Mouse (Mus musculus): Measurements from ENCODE around the gene Mettl25. TPM values are rescaled to one million over a fixed set of nuclear protein-coding genes. Genes with fewer than 3 reads are reported as not detected.
A peak's percentile ranks its signal among the peaks of the same experiment; 100 is the strongest.

Mettl25 gene
- 9.4 and 12.0 TPM in 2 replicates for polyA plus RNA-seq (2015; fragmentation: Nextera tagmentation; extraction: Ambion mirVana)

DNA sequence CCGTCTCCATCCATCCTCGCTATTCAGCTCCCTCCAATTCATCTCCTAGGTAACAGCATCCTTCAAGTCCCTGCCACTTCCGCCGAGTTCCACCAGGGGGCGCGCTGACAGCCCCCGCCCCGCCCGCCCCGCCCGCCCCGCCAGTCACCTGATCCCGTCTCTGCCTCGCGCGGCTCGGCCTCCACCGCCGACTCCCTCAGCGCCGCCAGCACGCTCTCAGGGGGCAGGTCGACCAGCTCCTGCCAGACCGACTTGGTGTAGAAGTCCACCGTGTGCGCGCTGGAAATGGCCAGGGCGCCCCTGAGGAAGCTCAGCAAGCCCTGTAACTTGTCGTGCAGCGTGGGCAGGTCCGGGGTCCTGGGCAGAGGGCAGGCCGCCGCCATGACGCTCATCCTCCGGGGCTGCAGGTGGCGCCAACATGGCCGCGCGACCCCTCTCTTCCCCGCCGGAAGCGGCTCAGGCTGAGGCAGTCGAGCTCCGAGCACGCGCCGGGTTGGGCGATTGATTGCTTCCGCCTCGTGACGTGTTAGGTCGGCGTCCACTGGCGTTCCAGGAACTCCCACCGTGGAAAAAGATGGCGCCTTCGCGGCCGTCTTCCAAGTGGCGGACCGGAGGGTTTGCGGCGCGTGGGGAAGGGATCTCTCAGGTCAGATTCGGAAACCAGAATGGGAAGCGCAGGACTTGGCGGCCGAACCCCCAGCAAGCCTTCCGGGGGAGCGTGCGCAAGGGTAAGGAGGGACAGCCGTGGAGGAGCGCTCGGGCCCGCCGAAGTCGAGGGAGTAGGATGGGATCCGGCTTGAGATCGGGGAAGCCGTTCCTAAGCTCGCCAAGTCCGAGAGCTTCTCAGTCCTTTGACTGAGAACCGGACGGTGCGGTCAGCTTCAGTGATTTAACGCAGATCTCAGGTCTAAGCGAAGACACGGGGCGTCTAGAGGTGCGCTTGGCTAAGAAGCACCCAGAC lies at the start of gene Mettl25, which contains the start of gene Ccdc59:
Gene Mettl25 (minus strand): TSS at position 453 of the 961 bp plus-strand sequence.
Gene Ccdc59 (plus strand): TSS at position 140 of the 961 bp plus-strand sequence.
- Histone ChIP-seq H3K27me3 (no peaks in the 10 kb centered on the region), H3K36me3 (peaks cover 33% of the 10 kb centered on the region), H3K4me2 (replicated peaks) (peak within 1 kb of the TSS; percentile 50), H3K4me1 (peaks cover 9% of the 10 kb centered on the region), H3K9ac (peak within 1 kb of the TSS; percentile 77), H3K4me3 (replicated peaks) (peak within 1 kb of the TSS; percentile 89), H3K27ac (replicated peaks) (peak within 1 kb of the TSS; percentile 91), H3K9me3 (replicated peaks) (no peaks in the 10 kb centered on the region)
- ATAC-seq (ENCODE audit: insufficient number of reproducible peaks, low FRiP score, low TSS enrichment, low read depth), result peak; percentile 98
- WGBS, result under 1% methylated on average over 90 of the region's 90 CpGs

DNA sequence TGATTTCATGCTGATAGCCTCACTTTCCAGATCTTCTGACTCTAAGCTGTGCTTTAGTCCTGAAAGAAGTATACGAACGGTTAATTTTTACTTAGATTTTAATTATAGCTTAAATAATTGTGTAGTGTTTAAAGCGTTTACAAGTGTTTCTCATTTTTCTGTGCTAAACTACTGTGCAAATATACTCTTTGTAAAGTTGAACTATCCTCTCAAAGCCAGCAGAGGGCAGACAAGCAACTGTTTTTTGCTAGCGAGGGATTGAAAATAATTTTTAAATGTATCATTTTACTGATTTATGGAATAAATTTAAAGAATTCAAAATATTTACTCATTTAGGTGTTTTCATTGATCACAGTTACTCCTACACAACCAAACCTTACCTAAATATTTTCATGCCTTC lies 26.1 kb upstream of the Mettl25 start:
- no peak overlapping the region for H3K27ac ChIP-seq (replicated peaks)
- H3K4me3 ChIP-seq (replicated peaks), result no peak overlapping the region
- H3K36me3 ChIP-seq, result no peaks in the 10 kb centered on the region
- H3K9me3 ChIP-seq (replicated peaks), result no peaks in the 10 kb centered on the region
- no peaks in the 10 kb centered on the region for H3K27me3 ChIP-seq
- no peaks in the 10 kb centered on the region for H3K4me1 ChIP-seq
- ATAC-seq (ENCODE audit: insufficient number of reproducible peaks, low FRiP score, low TSS enrichment, low read depth), result no peak
- H3K4me2 ChIP-seq (replicated peaks), result no peak overlapping the region
- no peak overlapping the region for H3K9ac ChIP-seq
- 30% methylated on average over 4 of the region's 4 CpGs for WGBS

- ATAC-seq (ENCODE audit: insufficient number of reproducible peaks, low FRiP score, low TSS enrichment, low read depth), result no peak
- peaks cover 31% of the 10 kb centered on the region for H3K36me3 ChIP-seq
- H3K9ac ChIP-seq, result no peak overlapping the region
- 57% methylated on average over 4 of the region's 4 CpGs for WGBS
- H3K9me3 ChIP-seq (replicated peaks), result no peaks in the 10 kb centered on the region
- no peak overlapping the region for H3K4me2 ChIP-seq (replicated peaks)
- no peaks in the 10 kb centered on the region for H3K27me3 ChIP-seq
- no peak overlapping the region for H3K27ac ChIP-seq (replicated peaks)
- H3K4me3 ChIP-seq (replicated peaks), result no peak overlapping the region
- no peaks in the 10 kb centered on the region for H3K4me1 ChIP-seq
Measured at GRCm38 (mm10) chr10:105851136-105851535, 10.0 kb upstream of the Mettl25 start.

DNA sequence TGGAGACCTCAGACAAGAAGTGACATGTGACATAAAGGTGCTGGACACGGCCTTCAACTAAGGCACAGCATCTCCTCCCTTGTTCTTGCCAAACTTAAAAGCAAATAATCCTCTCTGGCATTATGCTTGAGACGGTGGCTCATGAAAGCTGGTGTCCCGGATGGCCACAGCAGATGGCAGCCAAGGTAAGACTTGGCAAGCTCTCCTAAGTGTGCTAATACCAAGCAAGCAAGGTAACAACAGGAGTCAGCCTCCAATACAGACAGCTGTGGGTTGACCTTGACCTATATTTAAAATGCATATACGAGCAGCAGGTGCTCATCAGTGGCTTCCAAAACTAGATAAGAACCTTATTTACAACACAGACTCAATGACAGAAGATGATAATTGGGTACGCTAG lies 9.1 kb upstream of the Mettl25 start:
- 88% methylated on average over 5 of the region's 5 CpGs for WGBS
- no peak for ATAC-seq (ENCODE audit: insufficient number of reproducible peaks, low FRiP score, low TSS enrichment, low read depth)

GRCm38 (mm10) chr10:105842574-105842973 lies 1.4 kb upstream of the Mettl25 start:
- Histone ChIP-seq H3K4me1 (peaks cover 9% of the 10 kb centered on the region), H3K9ac (no peak overlapping the region), H3K27ac (replicated peaks) (no peak overlapping the region), H3K4me2 (replicated peaks) (peak overlapping the region; percentile 50; the same call in 1 of the 2 replicates), H3K27me3 (no peaks in the 10 kb centered on the region), H3K36me3 (peaks cover 43% of the 10 kb centered on the region), H3K9me3 (replicated peaks) (no peaks in the 10 kb centered on the region), H3K4me3 (replicated peaks) (peak overlapping the region; percentile 89)
- no peak for ATAC-seq (ENCODE audit: insufficient number of reproducible peaks, low FRiP score, low TSS enrichment, low read depth)
- 76% methylated on average over 7 of the region's 7 CpGs for WGBS

More for the DNA sequence above, 9.1 kb upstream of the Mettl25 start:
- no peaks in the 10 kb centered on the region for H3K9me3 ChIP-seq (replicated peaks)
- peaks cover 40% of the 10 kb centered on the region for H3K36me3 ChIP-seq
- no peak overlapping the region for H3K27ac ChIP-seq (replicated peaks)
- no peak overlapping the region for H3K9ac ChIP-seq
- no peaks in the 10 kb centered on the region for H3K4me1 ChIP-seq
- no peaks in the 10 kb centered on the region for H3K27me3 ChIP-seq
- no peak overlapping the region for H3K4me3 ChIP-seq (replicated peaks)
- no peak overlapping the region for H3K4me2 ChIP-seq (replicated peaks)

- Histone ChIP-seq H3K4me3 (replicated peaks) (no peak overlapping the region), H3K27me3 (no peaks in the 10 kb centered on the region), H3K4me1 (no peaks in the 10 kb centered on the region), H3K27ac (replicated peaks) (no peak overlapping the region), H3K36me3 (0 out of 2 replicates have a peak, but pooled peaks cover 4% of the 10 kb centered on the region), H3K9me3 (replicated peaks) (no peaks in the 10 kb centered on the region), H3K4me2 (replicated peaks) (no peak overlapping the region), H3K9ac (no peak overlapping the region)
- 0 out of 2 replicates have a peak, but pooled peaks have one; percentile 19 for ATAC-seq (ENCODE audit: insufficient number of reproducible peaks, low FRiP score, low TSS enrichment, low read depth)
- 66% methylated on average over 10 of the region's 10 CpGs for WGBS
Measured at GRCm38 (mm10) chr10:105834627-105835228, 6.5 kb downstream of the Mettl25 start.

DNA sequence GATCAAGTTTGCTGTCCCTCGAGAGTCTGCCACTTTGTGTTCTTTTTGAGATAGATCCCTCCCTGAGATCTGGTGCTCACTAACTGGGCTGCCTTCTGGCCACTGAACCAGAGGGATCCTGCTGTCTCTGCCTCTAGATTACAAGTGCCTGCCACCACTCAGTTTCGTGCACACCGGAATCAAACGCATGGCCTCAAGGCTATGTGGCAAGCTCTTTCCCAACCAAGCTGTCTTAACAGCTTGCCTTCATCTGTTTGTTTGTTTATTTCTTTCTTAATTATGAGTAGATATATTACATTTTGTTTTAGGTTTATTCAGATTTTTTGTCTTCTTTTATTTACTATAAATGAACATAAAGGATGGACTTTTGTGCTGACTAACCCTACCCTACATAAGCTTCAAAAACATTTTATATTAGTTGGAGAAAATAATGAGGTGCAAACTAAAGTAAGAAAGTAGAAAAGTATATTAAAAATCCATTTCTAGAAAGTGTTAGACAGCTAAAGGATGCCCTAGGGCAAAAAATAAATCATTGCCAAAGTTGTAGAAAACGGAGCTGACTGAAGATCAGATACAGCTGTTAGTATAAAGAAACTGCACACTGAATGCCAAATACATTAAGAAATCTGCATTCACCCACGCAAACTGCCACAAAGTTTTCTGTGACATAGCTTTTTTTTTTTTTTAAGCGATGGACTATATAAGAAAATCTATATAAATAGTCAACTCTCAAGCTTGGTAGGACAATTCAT lies 34.7 kb downstream of the Mettl25 start:
- ATAC-seq (ENCODE audit: insufficient number of reproducible peaks, low FRiP score, low TSS enrichment, low read depth), result no peak
- WGBS, result 51% methylated on average over 7 of the region's 7 CpGs

DNA sequence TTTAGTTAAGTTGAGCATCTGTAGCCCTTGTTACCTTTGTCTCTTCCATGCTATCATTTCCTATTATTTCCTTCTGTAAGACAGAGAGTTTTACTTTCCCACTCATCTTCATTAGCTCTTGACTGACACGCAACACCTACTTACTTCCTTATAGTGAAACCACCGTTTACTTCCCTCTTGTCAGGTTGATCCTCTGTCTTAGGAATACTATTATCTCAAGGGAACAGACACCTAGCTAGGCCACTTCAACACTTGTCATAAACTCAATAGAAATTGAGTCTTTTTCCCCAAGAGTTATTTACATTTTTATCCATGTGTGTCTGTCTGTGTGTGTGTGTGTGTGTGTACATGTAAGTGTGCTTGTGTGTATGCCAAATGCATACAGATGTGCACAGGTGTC lies 37.7 kb downstream of the Mettl25 start:
- no peaks in the 10 kb centered on the region for H3K36me3 ChIP-seq
- 85% methylated on average over 2 of the region's 2 CpGs for WGBS
- no peaks in the 10 kb centered on the region for H3K27me3 ChIP-seq
- H3K9ac ChIP-seq, result no peak overlapping the region
- H3K4me1 ChIP-seq, result no peaks in the 10 kb centered on the region
- no peak overlapping the region for H3K4me3 ChIP-seq (replicated peaks)
- H3K9me3 ChIP-seq (replicated peaks), result no peaks in the 10 kb centered on the region
- ATAC-seq (ENCODE audit: insufficient number of reproducible peaks, low FRiP score, low TSS enrichment, low read depth), result no peak
- no peak overlapping the region for H3K27ac ChIP-seq (replicated peaks)
- no peak overlapping the region for H3K4me2 ChIP-seq (replicated peaks)

More for the DNA sequence above, 34.7 kb downstream of the Mettl25 start:
- no peaks in the 10 kb centered on the region for H3K9me3 ChIP-seq (replicated peaks)
- no peaks in the 10 kb centered on the region for H3K36me3 ChIP-seq
- H3K4me1 ChIP-seq, result no peaks in the 10 kb centered on the region
- no peak overlapping the region for H3K9ac ChIP-seq
- H3K27me3 ChIP-seq, result no peaks in the 10 kb centered on the region
- no peak overlapping the region for H3K4me3 ChIP-seq (replicated peaks)
- no peak overlapping the region for H3K4me2 ChIP-seq (replicated peaks)
- H3K27ac ChIP-seq (replicated peaks), result no peak overlapping the region

- H3K27ac ChIP-seq (replicated peaks), result no peak overlapping the region
- H3K9me3 ChIP-seq (replicated peaks), result no peaks in the 10 kb centered on the region
- H3K9ac ChIP-seq, result no peak overlapping the region
- H3K36me3 ChIP-seq, result no peaks in the 10 kb centered on the region
- no peak overlapping the region for H3K4me2 ChIP-seq (replicated peaks)
- WGBS, result 88% methylated on average over 6 of the region's 6 CpGs
- no peaks in the 10 kb centered on the region for H3K27me3 ChIP-seq
- no peak overlapping the region for H3K4me3 ChIP-seq (replicated peaks)
- ATAC-seq (ENCODE audit: insufficient number of reproducible peaks, low FRiP score, low TSS enrichment, low read depth), result no peak
- H3K4me1 ChIP-seq, result no peaks in the 10 kb centered on the region
Measured at GRCm38 (mm10) chr10:105802132-105802531, 39.0 kb downstream of the Mettl25 start.

- no peak overlapping the region for H3K4me2 ChIP-seq (replicated peaks)
- no peaks in the 10 kb centered on the region for H3K36me3 ChIP-seq
- no peak for ATAC-seq (ENCODE audit: insufficient number of reproducible peaks, low FRiP score, low TSS enrichment, low read depth)
- no peaks in the 10 kb centered on the region for H3K4me1 ChIP-seq
- no peak overlapping the region for H3K9ac ChIP-seq
- no peaks in the 10 kb centered on the region for H3K27me3 ChIP-seq
- no peak overlapping the region for H3K4me3 ChIP-seq (replicated peaks)
- no peaks in the 10 kb centered on the region for H3K9me3 ChIP-seq (replicated peaks)
- 54% methylated on average over 6 of the region's 6 CpGs for WGBS
- H3K27ac ChIP-seq (replicated peaks), result no peak overlapping the region
Measured at GRCm38 (mm10) chr10:105801147-105801546, 40.0 kb downstream of the Mettl25 start.

Data from embryonic facial prominence, embryonic 15.5 days (tissue).